Comparison of ENCODE assay signal across 23 mouse cellular contexts in the genomic region with DNA sequence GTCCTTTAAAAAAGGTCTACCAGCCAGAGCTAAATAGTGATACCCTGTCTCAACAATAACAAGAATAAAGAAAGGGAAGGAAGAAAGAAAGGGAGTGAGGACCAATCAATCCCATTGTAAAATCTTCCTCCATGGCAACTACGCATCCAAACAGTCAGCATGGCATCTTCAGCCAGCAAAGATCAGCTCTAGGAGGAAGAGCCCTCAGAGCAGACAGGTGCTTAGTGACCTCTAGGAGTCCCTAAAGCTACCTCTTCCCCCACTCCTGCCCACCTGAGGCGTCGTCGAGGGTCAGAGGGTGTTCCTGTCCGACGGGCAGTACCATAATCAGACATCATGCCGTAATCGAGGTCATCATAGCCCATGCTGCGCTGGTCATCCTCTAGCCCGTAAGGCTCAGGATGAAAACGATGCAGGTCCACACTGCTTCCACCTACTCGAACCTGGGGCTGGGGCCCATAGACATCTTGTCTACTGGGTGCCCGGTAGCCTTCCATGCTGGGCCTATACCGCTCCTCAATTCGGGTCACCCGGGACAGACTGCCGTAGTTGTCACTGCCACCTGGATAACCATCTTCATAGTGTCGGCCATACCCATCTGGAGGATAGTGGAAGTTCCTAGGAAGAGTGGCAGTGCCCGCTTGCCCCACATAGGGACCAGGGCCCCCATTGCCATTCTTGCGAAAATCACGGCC. TPM values are rescaled to one million over a fixed set of nuclear protein-coding genes. Genes with fewer than 3 reads are reported as not detected.
DNase-seq lines count a peak whose midpoint lies in the region; ATAC-seq and TF ChIP-seq lines count a peak whose summit lies in the region.
"Had no signal": no experiment of that assay in that cellular context is flagged by ENCODE, and none has a peak within 500 bp of the region (broad histone marks: within the 10 kb centered on the region; RNA-seq: fewer than 3 reads in every experiment).

No protein-coding gene starts in this region.

- no peak for TF ChIP-seq POLR2A in small intestine, adult 2 months (IDR thresholded peaks at IDR 0.05; ENCODE audit: low read depth, low read length)

- WGBS in heart, embryonic 11.5 days (ENCODE audit: insufficient replicate concordance) = 91% methylated on average over 21 of the region's 21 CpGs
- 95% methylated on average over 21 of the region's 21 CpGs for WGBS in limb, embryonic 11.5 days
- WGBS in limb, embryonic 10.5 days = 96% methylated on average over 21 of the region's 21 CpGs
- WGBS in intestine, embryonic 16.5 days = 93% methylated on average over 21 of the region's 21 CpGs
- 87% methylated on average over 21 of the region's 21 CpGs for WGBS in small intestine, adult 2 months
- WGBS in embryonic facial prominence, embryonic 10.5 days = 95% methylated on average over 21 of the region's 21 CpGs

- no peak for ATAC-seq in heart, embryonic 11.5 days (replicated peaks; ENCODE audit: insufficient number of reproducible peaks, low FRiP score, low TSS enrichment)
- 0 out of 2 replicates have a peak, but pooled peaks have one; percentile 27 for ATAC-seq in limb, embryonic 11.5 days (ENCODE audit: insufficient number of reproducible peaks, low FRiP score, low TSS enrichment, low read depth)
- ATAC-seq in intestine, embryonic 16.5 days = no peak
- ATAC-seq: liver, postnatal 0 days had no signal

- no peaks in the 10 kb centered on the region for H3K27me3 ChIP-seq in heart, embryonic 11.5 days (ENCODE audit: control insufficient read depth, insufficient read depth, low read length)
- H3K27me3 ChIP-seq in limb, embryonic 11.5 days (ENCODE audit: control insufficient read depth, insufficient read depth, low read length) = no peaks in the 10 kb centered on the region
- H3K27me3 ChIP-seq in limb, embryonic 10.5 days (ENCODE audit: low read depth, poor library complexity, severe bottlenecking) = no peaks in the 10 kb centered on the region
- no peaks in the 10 kb centered on the region for H3K27me3 ChIP-seq in intestine, embryonic 16.5 days (replicated peaks; ENCODE audit: control insufficient read depth, insufficient read depth, low read length)
- H3K27me3 ChIP-seq in small intestine, adult 2 months (ENCODE audit: control insufficient read depth, insufficient read depth, low read length) = no peaks in the 10 kb centered on the region
- no peaks in the 10 kb centered on the region for H3K27me3 ChIP-seq in embryonic facial prominence, embryonic 10.5 days (replicated peaks; ENCODE audit: low read depth, poor library complexity, severe bottlenecking)
- H3K27me3 ChIP-seq: embryonic facial prominence, embryonic 12.5 days; hindbrain, embryonic 15.5 days had no signal

- H3K9me3 ChIP-seq in heart, embryonic 11.5 days (replicated peaks; ENCODE audit: control insufficient read depth, low read length) = no peaks in the 10 kb centered on the region
- no peaks in the 10 kb centered on the region for H3K9me3 ChIP-seq in limb, embryonic 11.5 days (ENCODE audit: control insufficient read depth, low read length)
- H3K9me3 ChIP-seq in limb, embryonic 10.5 days (replicated peaks) = no peaks in the 10 kb centered on the region
- no peaks in the 10 kb centered on the region for H3K9me3 ChIP-seq in intestine, embryonic 16.5 days (ENCODE audit: control insufficient read depth, low read length)
- H3K9me3 ChIP-seq in embryonic facial prominence, embryonic 10.5 days = no peaks in the 10 kb centered on the region
- H3K9me3 ChIP-seq: embryonic facial prominence, embryonic 12.5 days; hindbrain, embryonic 15.5 days had no signal

- TF ChIP-seq CTCF in small intestine, adult 2 months (IDR thresholded peaks at IDR 0.05; ENCODE audit: extremely low read depth, insufficient read length, insufficient replicate concordance, low read depth, low read length) = no peak

- no peak overlapping the region for H3K4me3 ChIP-seq in heart, embryonic 11.5 days (ENCODE audit: low read depth, low read length)
- no peak overlapping the region for H3K4me3 ChIP-seq in limb, embryonic 11.5 days (ENCODE audit: low read depth, low read length)
- H3K4me3 ChIP-seq in limb, embryonic 10.5 days = no peak overlapping the region
- H3K4me3 ChIP-seq in intestine, embryonic 16.5 days (ENCODE audit: low read length) = no peak overlapping the region
- no peak overlapping the region for H3K4me3 ChIP-seq in small intestine, adult 2 months (ENCODE audit: low read depth, low read length)
- no peak overlapping the region for H3K4me3 ChIP-seq in embryonic facial prominence, embryonic 10.5 days
- H3K4me3 ChIP-seq: embryonic facial prominence, embryonic 12.5 days; hindbrain, embryonic 15.5 days; layer of hippocampus, adult 2 months had no signal

- H3K4me1 ChIP-seq in heart, embryonic 11.5 days (ENCODE audit: control insufficient read depth, insufficient read depth, low read length) = peaks cover 29% of the 10 kb centered on the region
- no peaks in the 10 kb centered on the region for H3K4me1 ChIP-seq in limb, embryonic 11.5 days (ENCODE audit: control insufficient read depth, insufficient read depth, low read length)
- H3K4me1 ChIP-seq in limb, embryonic 10.5 days = no peaks in the 10 kb centered on the region
- H3K4me1 ChIP-seq in intestine, embryonic 16.5 days (ENCODE audit: control insufficient read depth, insufficient read depth, low read length) = peaks cover 31% of the 10 kb centered on the region
- peaks cover 25% of the 10 kb centered on the region for H3K4me1 ChIP-seq in small intestine, adult 2 months (ENCODE audit: control insufficient read depth, insufficient read depth, insufficient read length, low read length)
- H3K4me1 ChIP-seq in embryonic facial prominence, embryonic 10.5 days = peaks cover 5% of the 10 kb centered on the region; the same call in 1 of the 2 replicates
- H3K4me1 ChIP-seq: embryonic facial prominence, embryonic 12.5 days; hindbrain, embryonic 15.5 days had no signal

- peak overlapping the region; percentile 5; the same call in 1 of the 2 replicates for H3K27ac ChIP-seq in heart, embryonic 11.5 days (ENCODE audit: low read depth, low read length)
- no peak overlapping the region for H3K27ac ChIP-seq in limb, embryonic 11.5 days (replicated peaks; ENCODE audit: low read depth, low read length)
- H3K27ac ChIP-seq in limb, embryonic 10.5 days = no peak overlapping the region
- peak overlapping the region; percentile 36 for H3K27ac ChIP-seq in intestine, embryonic 16.5 days (ENCODE audit: low read length)
- H3K27ac ChIP-seq in small intestine, adult 2 months (ENCODE audit: insufficient read depth, low read depth, low read length) = peak overlapping the region; percentile 66
- no peak overlapping the region for H3K27ac ChIP-seq in embryonic facial prominence, embryonic 10.5 days (replicated peaks)
- H3K27ac ChIP-seq: embryonic facial prominence, embryonic 12.5 days; hindbrain, embryonic 15.5 days had no signal

- H3K36me3 ChIP-seq in heart, embryonic 11.5 days (ENCODE audit: control insufficient read depth, insufficient read depth, low read length) = peaks cover 32% of the 10 kb centered on the region
- peaks cover 12% of the 10 kb centered on the region for H3K36me3 ChIP-seq in limb, embryonic 11.5 days (ENCODE audit: control insufficient read depth, insufficient read depth, low read length)
- H3K36me3 ChIP-seq in limb, embryonic 10.5 days = peaks cover 83% of the 10 kb centered on the region
- H3K36me3 ChIP-seq in intestine, embryonic 16.5 days (ENCODE audit: control insufficient read depth, insufficient read depth, low read length) = peaks cover 11% of the 10 kb centered on the region
- H3K36me3 ChIP-seq in small intestine, adult 2 months (ENCODE audit: control insufficient read depth, insufficient read depth, low read length) = peaks cover 54% of the 10 kb centered on the region
- H3K36me3 ChIP-seq in embryonic facial prominence, embryonic 10.5 days (replicated peaks) = peaks cover 96% of the 10 kb centered on the region

- no peak for DNase-seq in heart, adult 9 months (ENCODE audit: low spot score in 2 of 2)
- no peak for DNase-seq in limb, embryonic 11.5 days (ENCODE audit: low spot score)
- DNase-seq in limb, embryonic 10.5 days (ENCODE audit: low spot score) = no peak
- no peak for DNase-seq in embryonic facial prominence, embryonic 10.5 days (ENCODE audit: low spot score)
- DNase-seq: adrenal gland, postnatal 25 days; cerebellum, adult 18-20 months; gastrocnemius, postnatal 10 days; liver, postnatal 0 days; lung, postnatal 36 days; right cerebral cortex, adult 18-20 months had no signal

- no peak overlapping the region for H3K4me2 ChIP-seq in heart, embryonic 11.5 days
- H3K4me2 ChIP-seq in limb, embryonic 11.5 days (ENCODE audit: low read depth, severe bottlenecking) = no peak overlapping the region
- no peak overlapping the region for H3K4me2 ChIP-seq in intestine, embryonic 16.5 days (ENCODE audit: low read depth, low read length)
- H3K4me2 ChIP-seq: embryonic facial prominence, embryonic 12.5 days; hindbrain, embryonic 15.5 days; midbrain, embryonic 11.5 days had no signal

- no peak overlapping the region for H3K9ac ChIP-seq in heart, embryonic 11.5 days (ENCODE audit: low read depth, low read length)
- H3K9ac ChIP-seq in limb, embryonic 11.5 days (ENCODE audit: low read length) = no peak overlapping the region
- no peak overlapping the region for H3K9ac ChIP-seq in intestine, embryonic 16.5 days (ENCODE audit: low read depth, low read length)
- H3K9ac ChIP-seq: embryonic facial prominence, embryonic 12.5 days; hindbrain, embryonic 15.5 days; liver, postnatal 0 days had no signal

RNA-seq across cellular contexts. Expression of a gene that starts 30.8 kb away (rescaled TPM):
- 71.2 and 77.5 TPM in 2 replicates for polyA plus RNA-seq in heart, embryonic 11.5 days (2014; fragmentation: Nextera tagmentation; extraction: Ambion mirVana)
- 35.2 and 38.7 TPM in 2 replicates for polyA plus RNA-seq in limb, embryonic 11.5 days (2014; fragmentation: Nextera tagmentation; extraction: Ambion mirVana)
- polyA plus RNA-seq in limb, embryonic 10.5 days (2016; fragmentation: Nextera tagmentation; extraction: Ambion mirVana) = 38.2 and 40.0 TPM in 2 replicates
- polyA plus RNA-seq in intestine, embryonic 16.5 days (2015; fragmentation: Nextera tagmentation; extraction: Ambion mirVana) = 57.2 and 64.1 TPM in 2 replicates
- 29.0 and 80.2 TPM in 2 replicates for polyA plus RNA-seq in small intestine, adult 2 months (2012; rRNA removed)
- 43.3 and 44.3 TPM in 2 replicates for polyA plus RNA-seq in embryonic facial prominence, embryonic 10.5 days (2016; fragmentation: Nextera tagmentation; extraction: Ambion mirVana)

RNA-seq across cellular contexts. Expression of a gene that starts 39.1 kb away (rescaled TPM):
- polyA plus RNA-seq in heart, embryonic 11.5 days (2014; fragmentation: Nextera tagmentation; extraction: Ambion mirVana) = 0.14 and 0.20 TPM in 2 replicates
- 0.09 and 0.37 TPM in 2 replicates for polyA plus RNA-seq in limb, embryonic 11.5 days (2014; fragmentation: Nextera tagmentation; extraction: Ambion mirVana)
- polyA plus RNA-seq in limb, embryonic 10.5 days (2016; fragmentation: Nextera tagmentation; extraction: Ambion mirVana) = 0.20 and 0.58 TPM in 2 replicates
- 0.07 and 0.12 TPM in 2 replicates for polyA plus RNA-seq in intestine, embryonic 16.5 days (2015; fragmentation: Nextera tagmentation; extraction: Ambion mirVana)
- polyA plus RNA-seq in small intestine, adult 2 months (2012; rRNA removed) = not detected in 2 replicates
- 0.14 and 0.41 TPM in 2 replicates for polyA plus RNA-seq in embryonic facial prominence, embryonic 10.5 days (2016; fragmentation: Nextera tagmentation; extraction: Ambion mirVana)
- polyA plus RNA-seq: liver, postnatal 0 days had no signal

RNA-seq across cellular contexts. Expression of a gene that starts 50.8 kb away (rescaled TPM):
- 298 and 299 TPM in 2 replicates for polyA plus RNA-seq in heart, embryonic 11.5 days (2014; fragmentation: Nextera tagmentation; extraction: Ambion mirVana)
- 485 and 509 TPM in 2 replicates for polyA plus RNA-seq in limb, embryonic 11.5 days (2014; fragmentation: Nextera tagmentation; extraction: Ambion mirVana)
- polyA plus RNA-seq in limb, embryonic 10.5 days (2016; fragmentation: Nextera tagmentation; extraction: Ambion mirVana) = 507 and 566 TPM in 2 replicates
- 184 and 206 TPM in 2 replicates for polyA plus RNA-seq in intestine, embryonic 16.5 days (2015; fragmentation: Nextera tagmentation; extraction: Ambion mirVana)
- 42.8 and 47.3 TPM in 2 replicates for polyA plus RNA-seq in small intestine, adult 2 months (2012; rRNA removed)
- 505 and 520 TPM in 2 replicates for polyA plus RNA-seq in embryonic facial prominence, embryonic 10.5 days (2016; fragmentation: Nextera tagmentation; extraction: Ambion mirVana)

RNA-seq across cellular contexts. Expression of a gene that starts 58.0 kb away (rescaled TPM):
- polyA plus RNA-seq in heart, embryonic 11.5 days (2014; fragmentation: Nextera tagmentation; extraction: Ambion mirVana) = not detected in 2 replicates
- not detected in 2 replicates for polyA plus RNA-seq in limb, embryonic 11.5 days (2014; fragmentation: Nextera tagmentation; extraction: Ambion mirVana)
- polyA plus RNA-seq in limb, embryonic 10.5 days (2016; fragmentation: Nextera tagmentation; extraction: Ambion mirVana) = not detected in 2 replicates
- polyA plus RNA-seq in intestine, embryonic 16.5 days (2015; fragmentation: Nextera tagmentation; extraction: Ambion mirVana) = not detected in 2 replicates
- not detected in 2 replicates for polyA plus RNA-seq in small intestine, adult 2 months (2012; rRNA removed)
- polyA plus RNA-seq in embryonic facial prominence, embryonic 10.5 days (2016; fragmentation: Nextera tagmentation; extraction: Ambion mirVana) = not detected in 2 replicates
- polyA plus RNA-seq: C2C12; embryonic facial prominence, embryonic 12.5 days; heart, embryonic 14.5 days; hindbrain, embryonic 15.5 days; kidney, embryonic 14.5 days; limb, embryonic 14.5 days; liver, postnatal 0 days; midbrain, embryonic 11.5 days; neural tube, embryonic 11.5 days; thymus, postnatal 0 days had no signal

RNA-seq across cellular contexts. Expression of a gene that starts 58.4 kb away (rescaled TPM):
- polyA plus RNA-seq in heart, embryonic 11.5 days (2014; fragmentation: Nextera tagmentation; extraction: Ambion mirVana) = 41.8 and 42.1 TPM in 2 replicates
- polyA plus RNA-seq in limb, embryonic 11.5 days (2014; fragmentation: Nextera tagmentation; extraction: Ambion mirVana) = 54.1 and 55.4 TPM in 2 replicates
- polyA plus RNA-seq in limb, embryonic 10.5 days (2016; fragmentation: Nextera tagmentation; extraction: Ambion mirVana) = 41.1 and 43.4 TPM in 2 replicates
- polyA plus RNA-seq in intestine, embryonic 16.5 days (2015; fragmentation: Nextera tagmentation; extraction: Ambion mirVana) = 29.0 and 31.6 TPM in 2 replicates
- 2.7 and 5.1 TPM in 2 replicates for polyA plus RNA-seq in small intestine, adult 2 months (2012; rRNA removed)
- 45.3 and 46.4 TPM in 2 replicates for polyA plus RNA-seq in embryonic facial prominence, embryonic 10.5 days (2016; fragmentation: Nextera tagmentation; extraction: Ambion mirVana)

Comparison
In these comparisons a context has a peak if more than half of its experiments do, and no peak if none do; other contexts are left out.
1. H3K27ac ChIP-seq: peak in heart, embryonic 11.5 days (single experiment), intestine, embryonic 16.5 days (single experiment) and small intestine, adult 2 months (single experiment); none in limb, embryonic 11.5 days (single experiment), limb, embryonic 10.5 days (single experiment) and embryonic facial prominence, embryonic 10.5 days (single experiment).